Mouse (Mus musculus) heart, embryonic 12.5 days (tissue): ENCODE results near the gene Znhit1. TPM values are rescaled to one million over a fixed set of nuclear protein-coding genes. Genes with fewer than 3 reads are reported as not detected.
"Not testable (repeated sequence)": the region's sequence is repeated elsewhere in the genome, so short reads cannot be mapped to it uniquely, and the experiment has no call there.

ENCODE experiments used
- ATAC-seq: fragments of 200-750 bp; cut with Nextera tagmentation; 2 replicates; pipeline ENCODE4 v1.8.0; 2017; ENCODE audit warnings: moderate TSS enrichment, moderate library complexity; ENCODE audit not compliant: insufficient number of reproducible peaks, low FRiP score
- H3K27ac ChIP-seq: fragments of 300-500 bp; sonication (generic); 2 replicates; pipeline ENCODE4 v1.5.1; 2016; ENCODE audit warnings: mild to moderate bottlenecking, moderate library complexity; ENCODE audit not compliant: poor library complexity, severe bottlenecking
- H3K27me3 ChIP-seq: fragments of 300-500 bp; sonication (generic); replicated peaks from 2 replicates; pipeline ENCODE4 v1.6.1; 2016; ENCODE audit warnings: mild to moderate bottlenecking, moderate library complexity
- H3K36me3 ChIP-seq: fragments of 300-500 bp; sonication (generic); 2 replicates; pipeline ENCODE4 v1.6.1; 2016; ENCODE audit warnings: mild to moderate bottlenecking, moderate library complexity
- H3K4me1 ChIP-seq: fragments of 300-500 bp; sonication (generic); replicated peaks from 2 replicates; pipeline ENCODE4 v1.6.1; 2016; ENCODE audit warnings: mild to moderate bottlenecking
- H3K4me2 ChIP-seq: fragments of 300-500 bp; sonication (generic); 2 replicates; pipeline ENCODE4 v1.6.1; 2016; ENCODE audit warnings: mild to moderate bottlenecking, moderate library complexity
- H3K4me3 ChIP-seq: fragments of 300-500 bp; sonication (generic); 2 replicates; pipeline ENCODE4 v1.5.1; 2016; ENCODE audit warnings: mild to moderate bottlenecking
- H3K9ac ChIP-seq: fragments of 300-500 bp; sonication (generic); 2 replicates; pipeline ENCODE4 v1.6.1; 2016; ENCODE audit warnings: mild to moderate bottlenecking, moderate library complexity
- H3K9me3 ChIP-seq: fragments of 300-500 bp; sonication (generic); replicated peaks from 2 replicates; pipeline ENCODE4 v1.6.1; 2016; ENCODE audit warnings: mild to moderate bottlenecking, moderate library complexity
- WGBS: fragments of 180-500 bp; shearing (Covaris S2); methylation state at CpG from one replicate; pipeline ENCODE4 v1.1.7; 2016; 5-methylcytosine and 5-hydroxymethylcytosine counted together
- polyA plus RNA-seq: library from polyadenylated mRNA; unstranded; fragments of >200 nt; fragmentation: Nextera tagmentation; extraction: Ambion mirVana; gene quantifications from 2 replicates; pipeline ENCODE4 v1.2.1, GENCODE M21; 2016

Gene Znhit1
- polyA plus RNA-seq, 1 experiment from 2014 or later, result 74.4 TPM

GRCm38 (mm10) chr5:136953015-136953414 is 34.8 kb downstream of the Znhit1 start, which contains the start of gene Fis1:
TSS of gene Fis1 (plus strand) at chr5:136953275.
- peak within 1 kb of the TSS; percentile 82 for H3K9ac ChIP-seq
- peak; percentile 98 for ATAC-seq
- peaks cover 11% of the 10 kb centered on the region for H3K4me1 ChIP-seq
- peak within 1 kb of the TSS; percentile 55; the same call in 1 of the 2 replicates for H3K27ac ChIP-seq
- H3K36me3 ChIP-seq, result peaks cover 13% of the 10 kb centered on the region; the same call in 1 of the 2 replicates
- under 1% methylated on average over 23 of the region's 23 CpGs for WGBS
- no peaks in the 10 kb centered on the region for H3K27me3 ChIP-seq
- H3K4me2 ChIP-seq, result peak within 1 kb of the TSS; percentile 73
- H3K4me3 ChIP-seq, result peak within 1 kb of the TSS; percentile 82
- H3K9me3 ChIP-seq, result no peaks in the 10 kb centered on the region

GRCm38 (mm10) chr5:136952153-136952552 is 35.7 kb downstream of the Znhit1 start:
- no peak for ATAC-seq
- 66% methylated on average over 4 of the region's 4 CpGs for WGBS
- peak overlapping the region; percentile 73; the same call in 1 of the 2 replicates for H3K4me2 ChIP-seq

GRCm38 (mm10) chr5:136950521-136950920 is 37.3 kb downstream of the Znhit1 start:
- H3K27me3 ChIP-seq, result no peaks in the 10 kb centered on the region
- 0 out of 2 replicates have a peak, but pooled peaks cover under 1% of the 10 kb centered on the region for H3K36me3 ChIP-seq
- no peak for ATAC-seq
- no peaks in the 10 kb centered on the region for H3K9me3 ChIP-seq
- no peak overlapping the region for H3K9ac ChIP-seq
- H3K4me1 ChIP-seq, result peaks cover 8% of the 10 kb centered on the region
- no peak overlapping the region for H3K4me3 ChIP-seq
- H3K4me2 ChIP-seq, result no peak overlapping the region
- 84% methylated on average over 6 of the region's 6 CpGs for WGBS
- no peak overlapping the region for H3K27ac ChIP-seq

More at GRCm38 (mm10) chr5:136952153-136952552, 35.7 kb downstream of the Znhit1 start:
- no peaks in the 10 kb centered on the region for H3K9me3 ChIP-seq
- H3K27me3 ChIP-seq, result no peaks in the 10 kb centered on the region
- H3K4me3 ChIP-seq, result no peak overlapping the region
- no peak overlapping the region for H3K27ac ChIP-seq
- no peak overlapping the region for H3K9ac ChIP-seq
- H3K4me1 ChIP-seq, result peaks cover 11% of the 10 kb centered on the region
- H3K36me3 ChIP-seq, result peaks cover 9% of the 10 kb centered on the region; the same call in 1 of the 2 replicates

GRCm38 (mm10) chr5:136949551-136950336 is 38.1 kb downstream of the Znhit1 start:
- not testable (repeated sequence) for ATAC-seq

GRCm38 (mm10) chr5:136947874-136948273 is 39.9 kb downstream of the Znhit1 start:
- Histone ChIP-seq H3K4me2 (no peak overlapping the region), H3K27me3 (no peaks in the 10 kb centered on the region), H3K9me3 (no peaks in the 10 kb centered on the region), H3K36me3 (no peaks in the 10 kb centered on the region), H3K4me3 (no peak overlapping the region), H3K4me1 (0 out of 2 replicates have a peak, but pooled peaks cover under 1% of the 10 kb centered on the region), H3K9ac (no peak overlapping the region), H3K27ac (no peak overlapping the region)
- ATAC-seq, result no peak

More at GRCm38 (mm10) chr5:136949551-136950336, 38.1 kb downstream of the Znhit1 start:
- not testable (repeated sequence) for H3K36me3 ChIP-seq, H3K4me1 ChIP-seq, H3K9me3 ChIP-seq, H3K4me2 ChIP-seq, H3K27ac ChIP-seq, H3K27me3 ChIP-seq, H3K9ac ChIP-seq, H3K4me3 ChIP-seq
- WGBS, result 83% methylated on average over 14 of the region's 14 CpGs

GRCm38 (mm10) chr5:136945084-136945483 is 42.7 kb downstream of the Znhit1 start:
- 71% methylated on average over 12 of the region's 12 CpGs for WGBS
- Histone ChIP-seq H3K9me3 (no peaks in the 10 kb centered on the region), H3K4me1 (peaks cover 6% of the 10 kb centered on the region), H3K4me2 (no peak overlapping the region), H3K4me3 (no peak overlapping the region), H3K27me3 (no peaks in the 10 kb centered on the region), H3K36me3 (no peaks in the 10 kb centered on the region), H3K9ac (no peak overlapping the region), H3K27ac (no peak overlapping the region)
- no peak for ATAC-seq

GRCm38 (mm10) chr5:136943382-136943781 is 44.4 kb downstream of the Znhit1 start:
- Histone ChIP-seq H3K4me3 (no peak overlapping the region), H3K27me3 (no peaks in the 10 kb centered on the region), H3K36me3 (no peaks in the 10 kb centered on the region), H3K9me3 (no peaks in the 10 kb centered on the region), H3K4me1 (peaks cover 6% of the 10 kb centered on the region), H3K27ac (no peak overlapping the region), H3K4me2 (no peak overlapping the region), H3K9ac (no peak overlapping the region)
- ATAC-seq, result no peak
- 68% methylated on average over 2 of the region's 2 CpGs for WGBS

GRCm38 (mm10) chr5:136942781-136943180 is 45.0 kb downstream of the Znhit1 start:
- H3K4me1 ChIP-seq, result peaks cover 6% of the 10 kb centered on the region
- H3K36me3 ChIP-seq, result no peaks in the 10 kb centered on the region
- H3K9ac ChIP-seq, result no peak overlapping the region
- H3K27ac ChIP-seq, result no peak overlapping the region
- H3K4me3 ChIP-seq, result no peak overlapping the region
- no peak for ATAC-seq
- 64% methylated on average over 3 of the region's 3 CpGs for WGBS
- H3K27me3 ChIP-seq, result no peaks in the 10 kb centered on the region
- H3K4me2 ChIP-seq, result no peak overlapping the region
- no peaks in the 10 kb centered on the region for H3K9me3 ChIP-seq

GRCm38 (mm10) chr5:136940845-136941560 is 46.8 kb downstream of the Znhit1 start:
- H3K9me3 ChIP-seq, result no peaks in the 10 kb centered on the region
- no peak overlapping the region for H3K27ac ChIP-seq
- WGBS, result 81% methylated on average over 12 of the region's 12 CpGs
- no peak overlapping the region for H3K4me2 ChIP-seq
- no peak overlapping the region for H3K9ac ChIP-seq
- no peaks in the 10 kb centered on the region for H3K27me3 ChIP-seq
- no peaks in the 10 kb centered on the region for H3K36me3 ChIP-seq
- H3K4me1 ChIP-seq, result peaks cover 6% of the 10 kb centered on the region
- no peak for ATAC-seq
- no peak overlapping the region for H3K4me3 ChIP-seq

- WGBS, result 83% methylated on average over 6 of the region's 6 CpGs
- not testable (repeated sequence) for ATAC-seq, H3K36me3 ChIP-seq
Observed at GRCm38 (mm10) chr5:136940029-136940428, 47.8 kb downstream of the Znhit1 start.

GRCm38 (mm10) chr5:136939284-136939683 is 48.5 kb downstream of the Znhit1 start:
- H3K4me3 ChIP-seq, result no peak overlapping the region
- WGBS, result 59% methylated on average over 7 of the region's 7 CpGs

More at GRCm38 (mm10) chr5:136940029-136940428, 47.8 kb downstream of the Znhit1 start:
- H3K9ac ChIP-seq, H3K9me3 ChIP-seq, H3K4me1 ChIP-seq, H3K27ac ChIP-seq, H3K4me3 ChIP-seq, H3K4me2 ChIP-seq, H3K27me3 ChIP-seq: not testable (repeated sequence)

More at GRCm38 (mm10) chr5:136939284-136939683, 48.5 kb downstream of the Znhit1 start:
- Histone ChIP-seq H3K27me3 (no peaks in the 10 kb centered on the region), H3K36me3 (no peaks in the 10 kb centered on the region), H3K4me2 (no peak overlapping the region), H3K9me3 (no peaks in the 10 kb centered on the region), H3K4me1 (peaks cover 6% of the 10 kb centered on the region), H3K27ac (no peak overlapping the region), H3K9ac (no peak overlapping the region)
- no peak for ATAC-seq
